Mouse (Mus musculus): ENCODE measurements around the gene Ece1. TPM values are rescaled to one million over a fixed set of nuclear protein-coding genes. Genes with fewer than 3 reads are reported as not detected.
A peak's percentile ranks its signal among the peaks of the same experiment; 100 is the strongest.

The Ece1 gene
- polyA plus RNA-seq, 1 experiment from 2014 or later: 35.2 TPM

- Histone ChIP-seq H3K27ac (ENCODE audit: low read depth, low read length) (no peak overlapping the region), H3K9me3 (ENCODE audit: control insufficient read depth, low read length) (no peaks in the 10 kb centered on the region), H3K4me1 (replicated peaks; ENCODE audit: control insufficient read depth, insufficient read depth, low read length) (peaks cover 16% of the 10 kb centered on the region; the same call in 1 of the 2 replicates), H3K27me3 (ENCODE audit: control insufficient read depth, insufficient read depth, low read length) (no peaks in the 10 kb centered on the region; the same call in 1 of the 2 replicates), H3K4me2 (ENCODE audit: low read depth, low read length, severe bottlenecking) (peak overlapping the region; percentile 94), H3K4me3 (ENCODE audit: low read depth, low read length) (peak overlapping the region; percentile 69), H3K9ac (ENCODE audit: low read length) (peak overlapping the region; percentile 87), H3K36me3 (ENCODE audit: control insufficient read depth, insufficient read depth, low read length) (no peaks in the 10 kb centered on the region)
- 22% methylated on average over 21 of the region's 21 CpGs for WGBS
- ATAC-seq (replicated peaks; ENCODE audit: low FRiP score) (no peak; the same call in 1 of the 2 replicates), DNase-seq (ENCODE audit: low spot score) (no peak)
Observed at GRCm38 (mm10) chr4:137862516-137863240, 641 bp downstream of the Ece1 start.

- WGBS: 95% methylated on average over 4 of the region's 4 CpGs
- ATAC-seq (replicated peaks; ENCODE audit: low FRiP score) (no peak), DNase-seq (ENCODE audit: low spot score) (no peak)
- Histone ChIP-seq H3K27ac (ENCODE audit: low read depth, low read length) (no peak overlapping the region), H3K9me3 (ENCODE audit: control insufficient read depth, low read length) (no peaks in the 10 kb centered on the region), H3K27me3 (ENCODE audit: control insufficient read depth, insufficient read depth, low read length) (no peaks in the 10 kb centered on the region; the same call in 1 of the 2 replicates), H3K9ac (ENCODE audit: low read length) (no peak overlapping the region), H3K4me1 (replicated peaks; ENCODE audit: control insufficient read depth, insufficient read depth, low read length) (peaks cover 16% of the 10 kb centered on the region; the same call in 1 of the 2 replicates), H3K4me3 (ENCODE audit: low read depth, low read length) (no peak overlapping the region), H3K36me3 (ENCODE audit: control insufficient read depth, insufficient read depth, low read length) (no peaks in the 10 kb centered on the region), H3K4me2 (ENCODE audit: low read depth, low read length, severe bottlenecking) (no peak overlapping the region)
Observed at GRCm38 (mm10) chr4:137864031-137864430, 2.0 kb downstream of the Ece1 start.

- H3K4me1 ChIP-seq (replicated peaks; ENCODE audit: control insufficient read depth, insufficient read depth, low read length): peaks cover 20% of the 10 kb centered on the region; the same call in 1 of the 2 replicates
- H3K27ac ChIP-seq (ENCODE audit: low read depth, low read length): no peak overlapping the region
- WGBS: 65% methylated on average over 9 of the region's 9 CpGs
- H3K27me3 ChIP-seq (ENCODE audit: control insufficient read depth, insufficient read depth, low read length): no peaks in the 10 kb centered on the region; the same call in 1 of the 2 replicates
- ATAC-seq (replicated peaks; ENCODE audit: low FRiP score) (no peak), DNase-seq (ENCODE audit: low spot score) (no peak)
- no peaks in the 10 kb centered on the region for H3K9me3 ChIP-seq (ENCODE audit: control insufficient read depth, low read length)
- H3K4me3 ChIP-seq (ENCODE audit: low read depth, low read length): no peak overlapping the region
- no peaks in the 10 kb centered on the region for H3K36me3 ChIP-seq (ENCODE audit: control insufficient read depth, insufficient read depth, low read length)
- no peak overlapping the region for H3K9ac ChIP-seq (ENCODE audit: low read length)
- H3K4me2 ChIP-seq (ENCODE audit: low read depth, low read length, severe bottlenecking): no peak overlapping the region
Observed at GRCm38 (mm10) chr4:137864769-137865168, 2.7 kb downstream of the Ece1 start.

GRCm38 (mm10) chr4:137865221-137865641, 3.2 kb downstream of the Ece1 start:
- WGBS: 77% methylated on average over 10 of the region's 10 CpGs
- Histone ChIP-seq H3K4me1 (replicated peaks; ENCODE audit: control insufficient read depth, insufficient read depth, low read length) (peaks cover 24% of the 10 kb centered on the region; the same call in 1 of the 2 replicates), H3K4me3 (ENCODE audit: low read depth, low read length) (no peak overlapping the region)

GRCm38 (mm10) chr4:137866206-137866863, 4.3 kb downstream of the Ece1 start:
- 44% methylated on average over 19 of the region's 19 CpGs for WGBS
- ATAC-seq (replicated peaks; ENCODE audit: low FRiP score) (no peak), DNase-seq (ENCODE audit: low spot score) (no peak)
- no peaks in the 10 kb centered on the region; the same call in 1 of the 2 replicates for H3K27me3 ChIP-seq (ENCODE audit: control insufficient read depth, insufficient read depth, low read length)
- H3K9ac ChIP-seq (ENCODE audit: low read length): no peak overlapping the region
- H3K27ac ChIP-seq (ENCODE audit: low read depth, low read length): no peak overlapping the region
- no peaks in the 10 kb centered on the region for H3K9me3 ChIP-seq (ENCODE audit: control insufficient read depth, low read length)
- 0 out of 2 replicates have a peak overlapping the region, but pooled peaks have one; percentile 8 for H3K4me2 ChIP-seq (ENCODE audit: low read depth, low read length, severe bottlenecking)
- H3K4me1 ChIP-seq (replicated peaks; ENCODE audit: control insufficient read depth, insufficient read depth, low read length): peaks cover 24% of the 10 kb centered on the region; the same call in 1 of the 2 replicates
- H3K4me3 ChIP-seq (ENCODE audit: low read depth, low read length): no peak overlapping the region
- no peaks in the 10 kb centered on the region for H3K36me3 ChIP-seq (ENCODE audit: control insufficient read depth, insufficient read depth, low read length)

More at GRCm38 (mm10) chr4:137865221-137865641, 3.2 kb downstream of the Ece1 start:
- Histone ChIP-seq H3K9me3 (ENCODE audit: control insufficient read depth, low read length) (no peaks in the 10 kb centered on the region), H3K4me2 (ENCODE audit: low read depth, low read length, severe bottlenecking) (no peak overlapping the region), H3K27ac (ENCODE audit: low read depth, low read length) (no peak overlapping the region), H3K27me3 (ENCODE audit: control insufficient read depth, insufficient read depth, low read length) (no peaks in the 10 kb centered on the region; the same call in 1 of the 2 replicates), H3K9ac (ENCODE audit: low read length) (no peak overlapping the region), H3K36me3 (ENCODE audit: control insufficient read depth, insufficient read depth, low read length) (no peaks in the 10 kb centered on the region)
- ATAC-seq (replicated peaks; ENCODE audit: low FRiP score): no peak
- no peak for DNase-seq (ENCODE audit: low spot score)

GRCm38 (mm10) chr4:137867225-137867624, 5.2 kb downstream of the Ece1 start:
- no peak overlapping the region for H3K9ac ChIP-seq (ENCODE audit: low read length)
- no peak overlapping the region for H3K4me2 ChIP-seq (ENCODE audit: low read depth, low read length, severe bottlenecking)
- no peak overlapping the region for H3K27ac ChIP-seq (ENCODE audit: low read depth, low read length)
- no peak overlapping the region for H3K4me3 ChIP-seq (ENCODE audit: low read depth, low read length)
- no peaks in the 10 kb centered on the region; the same call in 1 of the 2 replicates for H3K27me3 ChIP-seq (ENCODE audit: control insufficient read depth, insufficient read depth, low read length)
- DNase-seq (ENCODE audit: low spot score) (no peak), ATAC-seq (replicated peaks; ENCODE audit: low FRiP score) (no peak)
- H3K36me3 ChIP-seq (ENCODE audit: control insufficient read depth, insufficient read depth, low read length): no peaks in the 10 kb centered on the region
- H3K4me1 ChIP-seq (replicated peaks; ENCODE audit: control insufficient read depth, insufficient read depth, low read length): peaks cover 24% of the 10 kb centered on the region; the same call in 1 of the 2 replicates
- H3K9me3 ChIP-seq (ENCODE audit: control insufficient read depth, low read length): no peaks in the 10 kb centered on the region
- WGBS: 88% methylated on average over 4 of the region's 4 CpGs

GRCm38 (mm10) chr4:137867675-137868257, 5.7 kb downstream of the Ece1 start:
- Histone ChIP-seq H3K27ac (ENCODE audit: low read depth, low read length) (no peak overlapping the region), H3K36me3 (ENCODE audit: control insufficient read depth, insufficient read depth, low read length) (no peaks in the 10 kb centered on the region), H3K4me1 (replicated peaks; ENCODE audit: control insufficient read depth, insufficient read depth, low read length) (peaks cover 22% of the 10 kb centered on the region; the same call in 1 of the 2 replicates), H3K9ac (ENCODE audit: low read length) (no peak overlapping the region), H3K27me3 (ENCODE audit: control insufficient read depth, insufficient read depth, low read length) (no peaks in the 10 kb centered on the region; the same call in 1 of the 2 replicates), H3K9me3 (ENCODE audit: control insufficient read depth, low read length) (no peaks in the 10 kb centered on the region), H3K4me2 (ENCODE audit: low read depth, low read length, severe bottlenecking) (no peak overlapping the region), H3K4me3 (ENCODE audit: low read depth, low read length) (no peak overlapping the region)
- DNase-seq (ENCODE audit: low spot score): no peak
- no peak for ATAC-seq (replicated peaks; ENCODE audit: low FRiP score)
- 91% methylated on average over 13 of the region's 13 CpGs for WGBS

GRCm38 (mm10) chr4:137869667-137870274, 7.7 kb downstream of the Ece1 start:
- H3K27ac ChIP-seq (ENCODE audit: low read depth, low read length): no peak overlapping the region
- WGBS: 48% methylated on average over 16 of the region's 16 CpGs
- DNase-seq (ENCODE audit: low spot score): no peak
- no peaks in the 10 kb centered on the region for H3K9me3 ChIP-seq (ENCODE audit: control insufficient read depth, low read length)
- no peak overlapping the region for H3K4me3 ChIP-seq (ENCODE audit: low read depth, low read length)
- H3K9ac ChIP-seq (ENCODE audit: low read length): peak overlapping the region; percentile 16; the same call in 1 of the 2 replicates
- H3K4me1 ChIP-seq (replicated peaks; ENCODE audit: control insufficient read depth, insufficient read depth, low read length): peaks cover 20% of the 10 kb centered on the region; the same call in 1 of the 2 replicates
- no peak for ATAC-seq (replicated peaks; ENCODE audit: low FRiP score)
- no peak overlapping the region for H3K4me2 ChIP-seq (ENCODE audit: low read depth, low read length, severe bottlenecking)
- no peaks in the 10 kb centered on the region for H3K27me3 ChIP-seq (ENCODE audit: control insufficient read depth, insufficient read depth, low read length)
- no peaks in the 10 kb centered on the region for H3K36me3 ChIP-seq (ENCODE audit: control insufficient read depth, insufficient read depth, low read length)

All from forebrain, embryonic 11.5 days (tissue).